Mouse (Mus musculus) hindbrain, embryonic 15.5 days (tissue): Measurements from ENCODE around the gene Pcbp1. TPM values are rescaled to one million over a fixed set of nuclear protein-coding genes. Genes with fewer than 3 reads are reported as not detected.

ENCODE experiments used
- microRNA-seq: library from miRNA; unstranded; fragments of <30 nt; microRNA quantifications from one replicate; pipeline ENCODE4, GENCODE M21; 2016
- polyA plus RNA-seq: library from polyadenylated mRNA; unstranded; fragments of >200 nt; fragmentation: Nextera tagmentation; extraction: Ambion mirVana; gene quantifications from 2 replicates; pipeline ENCODE4 v1.2.1, GENCODE M21; 2015

Pcbp1 gene
- polyA plus RNA-seq, 1 experiment from 2014 or later = 351 TPM

Small RNAs within 50 kb of the gene (microRNA-seq; reads per million reads assigned to microRNA genes)
- gene Gm22184 = not detected

Other genes with a start within 250 kb of the Pcbp1 start
- 106 and 108 TPM in 2 replicates for gene Fam136a, start 160.7 kb downstream of the Pcbp1 start, polyA plus RNA-seq
- 346 and 401 TPM in 2 replicates for gene Snrpg, start 155.0 kb downstream of the Pcbp1 start, polyA plus RNA-seq
- 84.7 and 90.1 TPM in 2 replicates for gene Pcyox1, start 129.2 kb downstream of the Pcbp1 start, polyA plus RNA-seq
- 275 and 283 TPM in 2 replicates for gene Tia1, start 122.1 kb downstream of the Pcbp1 start, polyA plus RNA-seq
- gene Gm44790, start 99.7 kb downstream of the Pcbp1 start, polyA plus RNA-seq = 1.2 TPM in 2 replicates
- 23.7 and 25.7 TPM in 2 replicates for gene C87436, start 87.9 kb downstream of the Pcbp1 start, polyA plus RNA-seq
- gene Asprv1, start 101.8 kb upstream of the Pcbp1 start, polyA plus RNA-seq = 0.76 and 1.00 TPM in 2 replicates
- gene Mxd1, start 142.8 kb upstream of the Pcbp1 start, polyA plus RNA-seq = 18.5 and 18.7 TPM in 2 replicates
- 84.6 and 94.0 TPM in 2 replicates for gene Snrnp27, start 158.2 kb upstream of the Pcbp1 start, polyA plus RNA-seq
- 36.1 and 36.4 TPM in 2 replicates for gene Gmcl1, start 207.1 kb upstream of the Pcbp1 start, polyA plus RNA-seq